Mouse (Mus musculus): ENCODE results near the gene Sirt2. TPM values are rescaled to one million over a fixed set of nuclear protein-coding genes. Genes with fewer than 3 reads are reported as not detected.

Gene Sirt2
- total and polyA plus RNA-seq, 3 experiments: 40.9 to 128 (median 68.3) TPM

GRCm38 (mm10) chr7:28792391-28793185 is 26.1 kb downstream of the Sirt2 start:
- dilution Hi-C loops (cut with MboI; ENCODE audit: extremely low pct_ligation_motif_present, extremely low pct_unique_long_range_greater_than_20kb, low sequenced_read_pairs): no loop called here
- TF ChIP-seq HCFC1 (IDR thresholded peaks at IDR 0.05; ENCODE audit: low read depth, low read length) (peak; percentile 25; the same call in 1 of the 2 replicates), EP300 (IDR thresholded peaks at IDR 0.05; ENCODE audit: low read length) (no peak), TBP (conservative IDR thresholded peaks at IDR 0.05; ENCODE audit: low read depth, low read length) (no peak), MEF2A (IDR thresholded peaks at IDR 0.05; ENCODE audit: borderline replicate concordance, low read depth, low read length) (no peak), ELF1 (IDR thresholded peaks at IDR 0.05; ENCODE audit: low read depth, low read length) (0 out of 2 replicates have a peak, but pooled peaks have one; percentile 11), SMC3 (IDR thresholded peaks at IDR 0.05; ENCODE audit: low read depth, low read length) (peak; percentile 66), ZMIZ1 (IDR thresholded peaks at IDR 0.05; ENCODE audit: low read depth, low read length) (no peak), SIN3A (IDR thresholded peaks at IDR 0.05; ENCODE audit: low read length) (no peak), RCOR1 (conservative IDR thresholded peaks at IDR 0.05; ENCODE audit: low read depth, low read length) (no peak), JUN (IDR thresholded peaks at IDR 0.05; ENCODE audit: insufficient read depth, low read depth, low read length) (no peak), USF2 (conservative IDR thresholded peaks at IDR 0.05; ENCODE audit: low read depth, low read length) (no peak), ZC3H11A (IDR thresholded peaks at IDR 0.05; ENCODE audit: low read depth, low read length) (peak; percentile 3; the same call in 1 of the 2 replicates), POLR2AphosphoS2 (IDR thresholded peaks at IDR 0.05; ENCODE audit: low read depth, low read length) (no peak), CHD1 (IDR thresholded peaks at IDR 0.05; ENCODE audit: low read depth, low read length) (no peak), NELFE (IDR thresholded peaks at IDR 0.05; ENCODE audit: low read depth, low read length) (peak; percentile 22; the same call in 1 of the 2 replicates), KAT2A (IDR thresholded peaks at IDR 0.05; ENCODE audit: insufficient replicate concordance, low read length) (no peak), GABPA (IDR thresholded peaks at IDR 0.05; ENCODE audit: insufficient replicate concordance, low read depth, low read length) (no peak), E2F4 (IDR thresholded peaks at IDR 0.05; ENCODE audit: insufficient replicate concordance, low read depth, low read length) (no peak), CHD2 (IDR thresholded peaks at IDR 0.05; ENCODE audit: low read length) (no peak), MYC (IDR thresholded peaks at IDR 0.05; ENCODE audit: low read depth, low read length) (peak; percentile 45; the same call in 1 of the 2 replicates), MAZ (IDR thresholded peaks at IDR 0.05; ENCODE audit: low read depth, low read length) (no peak), PAX5 (IDR thresholded peaks at IDR 0.05; ENCODE audit: low read length) (no peak), CTCF (conservative IDR thresholded peaks at IDR 0.05 in 1 of 2, IDR thresholded peaks at IDR 0.05 in 1 of 2; ENCODE audit: low read depth in 2 of 2, low read length in 2 of 2) (peak in 1 of 2 experiments; percentile 72; a peak in 2 of 4 replicates), BHLHE40 (IDR thresholded peaks at IDR 0.05; ENCODE audit: low read depth, low read length) (peak; percentile 46; the same call in 1 of the 2 replicates), ZNF384 (IDR thresholded peaks at IDR 0.05; ENCODE audit: low read depth, low read length) (peak; percentile 91), JUND (conservative IDR thresholded peaks at IDR 0.05; ENCODE audit: low read depth, low read length) (no peak), MAFK (IDR thresholded peaks at IDR 0.05; ENCODE audit: insufficient replicate concordance, low read length) (no peak), MXI1 (IDR thresholded peaks at IDR 0.05; ENCODE audit: low read depth, low read length) (peak; percentile 32; the same call in 1 of the 2 replicates), NRF1 (IDR thresholded peaks at IDR 0.05; ENCODE audit: low read depth, low read length) (0 out of 2 replicates have a peak, but pooled peaks have one; percentile 16), TCF12 (IDR thresholded peaks at IDR 0.05; ENCODE audit: low read depth, low read length) (peak; percentile 40; the same call in 1 of the 2 replicates), RAD21 (IDR thresholded peaks at IDR 0.05; ENCODE audit: low read depth, low read length) (peak; percentile 68), POLR2A (IDR thresholded peaks at IDR 0.05; ENCODE audit: low read depth, low read length) (peak; percentile 36), ZKSCAN1 (IDR thresholded peaks at IDR 0.05; ENCODE audit: borderline replicate concordance, low read depth, low read length) (no peak), USF1 (IDR thresholded peaks at IDR 0.05; ENCODE audit: low read depth, low read length) (no peak), IRF4 (IDR thresholded peaks at IDR 0.05; ENCODE audit: low read depth, low read length) (0 out of 2 replicates have a peak, but pooled peaks have one; percentile 4), ETS1 (conservative IDR thresholded peaks at IDR 0.05; ENCODE audit: low read depth, low read length) (no peak), MAX (IDR thresholded peaks at IDR 0.05; ENCODE audit: low read length) (no peak), UBTF (IDR thresholded peaks at IDR 0.05; ENCODE audit: low read depth, low read length) (no peak)
- H3K9ac ChIP-seq (ENCODE audit: insufficient read depth, low read depth): peak overlapping the region; percentile 37
- no peaks in the 10 kb centered on the region for H3K27me3 ChIP-seq (replicated peaks)
- in situ Hi-C loops (cut with MboI; ENCODE audit: low pct_ligation_motif_present, low pct_unique_long_range_greater_than_20kb, low sequenced_read_pairs): loop anchor here (25.0 kb wide), 1 partner anchor 245 kb away; no protein-coding TSS in a partner anchor
- H3K9me3 ChIP-seq (replicated peaks; ENCODE audit: low read length): no peaks in the 10 kb centered on the region
- peaks cover 2 to 5% of the 10 kb centered on the region in 2 experiments for H3K36me3 ChIP-seq (replicated peaks in 1 of 2; ENCODE audit: control insufficient read depth in 1 of 2, insufficient read depth in 1 of 2, low read length in 1 of 2)
- peaks cover 37 to 68% of the 10 kb centered on the region in 2 experiments for H3K4me1 ChIP-seq (ENCODE audit: control insufficient read depth in 1 of 2, insufficient read depth in 2 of 2)
- H3K27ac ChIP-seq (ENCODE audit: insufficient read depth, low read depth): peak overlapping the region; percentile 92
- H3K4me3 ChIP-seq (replicated peaks in 1 of 3; ENCODE audit: low read depth in 2 of 3, low read length in 2 of 3, poor library complexity in 1 of 3): peak overlapping the region; percentile 4 to 42 (median 21)
- peak overlapping the region; percentile 18 for H3K4me2 ChIP-seq (ENCODE audit: insufficient read depth, low read depth, poor library complexity, severe bottlenecking)
- H3K79me2 ChIP-seq (replicated peaks; ENCODE audit: control insufficient read depth, extremely low read depth, insufficient read depth, poor library complexity, severe bottlenecking): peaks cover 9% of the 10 kb centered on the region
- DNase-seq (ENCODE audit: extremely low read depth): no peak
